Mouse (Mus musculus) lung, embryonic 16.5 days (tissue): Measurements from ENCODE around the gene Clic5. TPM values are rescaled to one million over a fixed set of nuclear protein-coding genes. Genes with fewer than 3 reads are reported as not detected.

ENCODE experiments used
- ATAC-seq: fragments of 200-750 bp; cut with Nextera tagmentation; 2 replicates; pipeline ENCODE4 v1.8.0; 2017; ENCODE audit warnings: low read depth, mild to moderate bottlenecking, moderate library complexity
- H3K27ac ChIP-seq: fragments of 300-500 bp; sonication (generic); 2 replicates; pipeline ENCODE4 v1.5.1; 2014; ENCODE audit warnings: mild to moderate bottlenecking, control low read depth, low read length
- H3K27me3 ChIP-seq: fragments of 300-500 bp; sonication (generic); 2 replicates; pipeline ENCODE4 v1.6.1; 2014; ENCODE audit warnings: low read depth, low read length, mixed read lengths; ENCODE audit not compliant: control insufficient read depth, insufficient read depth
- H3K36me3 ChIP-seq: fragments of 300-500 bp; sonication (generic); 2 replicates; pipeline ENCODE4 v1.6.1; 2014; ENCODE audit warnings: low read length; ENCODE audit not compliant: control insufficient read depth, insufficient read depth
- H3K4me1 ChIP-seq: fragments of 300-500 bp; sonication (generic); replicated peaks from 2 replicates; pipeline ENCODE4 v1.6.1; 2014; ENCODE audit warnings: low read length, mixed read lengths; ENCODE audit not compliant: control insufficient read depth, insufficient read depth
- H3K4me2 ChIP-seq: fragments of 300-500 bp; sonication (generic); 2 replicates; pipeline ENCODE4 v1.6.1; 2014; ENCODE audit warnings: low read depth, low read length, control low read depth
- H3K4me3 ChIP-seq: fragments of 300-500 bp; sonication (generic); 2 replicates; pipeline ENCODE4 v1.5.1; 2014; ENCODE audit warnings: mild to moderate bottlenecking, low read length, control low read depth
- H3K9ac ChIP-seq: fragments of 300-500 bp; sonication (generic); 2 replicates; pipeline ENCODE4 v1.6.1; 2014; ENCODE audit warnings: low read length, control low read depth
- H3K9me3 ChIP-seq: fragments of 300-500 bp; sonication (generic); 2 replicates; pipeline ENCODE4 v1.6.1; 2016; ENCODE audit warnings: low read length; ENCODE audit not compliant: control insufficient read depth
- WGBS: fragments of 180-500 bp; shearing (Covaris S2); extraction: QIAGEN DNeasy Blood & Tissue Kit; methylation state at CpG from one replicate; pipeline ENCODE4 v1.1.7; 2014; 5-methylcytosine and 5-hydroxymethylcytosine counted together
- polyA plus RNA-seq: library from polyadenylated mRNA; unstranded; fragments of >200 nt; fragmentation: Nextera tagmentation; extraction: Ambion mirVana; gene quantifications from 2 replicates; pipeline ENCODE4 v1.2.1, GENCODE M21; 2015

The Clic5 gene
- polyA plus RNA-seq, 1 experiment from 2014 or later = 24.8 TPM

DNA sequence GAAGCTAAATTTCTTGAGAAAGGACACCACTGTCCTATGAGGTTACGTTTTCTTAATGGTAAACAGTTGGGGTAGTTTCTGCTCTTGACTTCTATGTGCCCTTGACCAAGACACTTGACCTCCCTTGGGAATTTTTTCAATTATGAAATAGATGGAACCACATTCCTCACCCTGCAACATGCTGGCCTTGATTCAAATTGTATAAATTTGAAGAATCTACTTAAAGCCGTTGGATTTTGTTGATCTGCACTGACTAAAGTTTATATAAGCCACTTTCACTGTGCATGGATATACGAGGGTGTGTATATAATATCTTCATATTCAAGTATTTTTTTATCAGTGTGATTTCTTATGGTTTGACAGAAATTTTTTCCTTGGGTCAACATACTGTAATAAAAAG lies 17.2 kb downstream of the Clic5 start:
- ATAC-seq = peak; percentile 52; the same call in 1 of the 2 replicates

DNA sequence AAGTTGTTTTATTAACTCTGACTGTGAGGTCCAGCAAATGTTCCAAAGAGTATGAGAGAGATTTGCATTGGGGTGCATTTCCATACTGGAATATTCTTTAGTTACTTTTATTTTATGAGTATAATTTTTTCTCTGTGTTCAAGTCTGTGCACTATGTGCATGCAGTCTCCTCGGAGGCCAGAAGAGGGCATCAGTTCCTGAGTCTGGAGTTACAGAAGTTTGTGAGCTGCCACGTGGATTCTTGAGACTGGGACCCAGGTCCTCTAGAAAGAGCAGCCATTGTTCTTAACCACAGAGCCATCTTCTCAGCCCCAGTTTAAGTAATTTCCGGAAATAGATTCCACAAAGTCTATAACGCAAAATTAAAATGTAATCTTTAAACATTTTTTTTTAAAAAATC lies 20.5 kb downstream of the Clic5 start:
- no peak overlapping the region for H3K27ac ChIP-seq
- 78% methylated on average over 4 of the region's 4 CpGs for WGBS
- no peak overlapping the region for H3K9ac ChIP-seq
- peaks cover 2% of the 10 kb centered on the region; the same call in 1 of the 2 replicates for H3K4me1 ChIP-seq
- peaks cover 3% of the 10 kb centered on the region; the same call in 1 of the 2 replicates for H3K9me3 ChIP-seq
- ATAC-seq = no peak
- no peaks in the 10 kb centered on the region for H3K27me3 ChIP-seq
- H3K4me3 ChIP-seq = no peak overlapping the region
- no peak overlapping the region for H3K4me2 ChIP-seq
- H3K36me3 ChIP-seq = no peaks in the 10 kb centered on the region

More for the DNA sequence above, 17.2 kb downstream of the Clic5 start:
- Histone ChIP-seq H3K27me3 (no peaks in the 10 kb centered on the region), H3K9ac (no peak overlapping the region), H3K9me3 (peaks cover 3% of the 10 kb centered on the region; the same call in 1 of the 2 replicates), H3K4me1 (no peaks in the 10 kb centered on the region), H3K36me3 (no peaks in the 10 kb centered on the region), H3K4me3 (no peak overlapping the region), H3K27ac (no peak overlapping the region), H3K4me2 (no peak overlapping the region)
- 27% methylated on average over 3 of the region's 3 CpGs for WGBS

DNA sequence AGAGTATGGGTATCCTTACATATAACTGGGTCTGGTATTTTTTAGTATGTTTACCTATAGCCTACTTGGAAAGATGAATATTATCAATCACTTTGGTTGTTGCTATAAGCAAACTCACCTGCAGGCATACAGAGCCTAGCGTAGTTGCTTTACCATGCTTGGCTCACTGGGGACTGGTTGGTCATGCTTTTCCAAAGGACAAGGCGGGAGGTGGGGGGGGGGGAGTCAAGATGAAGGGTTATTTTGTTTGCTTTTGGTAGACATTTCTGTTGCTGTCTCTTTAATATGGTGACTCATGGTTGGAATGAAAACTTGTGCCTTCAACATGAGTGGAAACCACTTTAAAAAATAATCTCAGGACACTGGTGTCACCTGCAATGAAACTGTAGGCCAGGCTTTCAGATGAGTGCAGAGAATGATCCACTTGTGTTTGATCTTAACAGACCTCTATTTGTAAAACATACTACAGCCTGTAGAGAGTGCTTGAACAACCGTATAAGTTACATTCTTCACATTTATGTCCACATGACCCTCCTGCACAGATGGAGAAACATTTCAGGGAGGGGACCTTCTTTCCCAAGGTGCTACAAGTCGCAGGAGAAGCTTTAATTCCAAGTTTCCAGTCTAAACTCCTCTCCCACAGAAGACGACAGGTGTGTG lies 24.7 kb downstream of the Clic5 start:
- Histone ChIP-seq H3K9me3 (peaks cover 3% of the 10 kb centered on the region; the same call in 1 of the 2 replicates), H3K4me3 (no peak overlapping the region), H3K4me1 (peaks cover 2% of the 10 kb centered on the region; the same call in 1 of the 2 replicates), H3K9ac (no peak overlapping the region), H3K27ac (peak overlapping the region; percentile 57), H3K4me2 (no peak overlapping the region; the same call in 1 of the 2 replicates), H3K36me3 (no peaks in the 10 kb centered on the region), H3K27me3 (no peaks in the 10 kb centered on the region; the same call in 1 of the 2 replicates)
- ATAC-seq = peak; percentile 94
- 53% methylated on average over 5 of the region's 5 CpGs for WGBS

DNA sequence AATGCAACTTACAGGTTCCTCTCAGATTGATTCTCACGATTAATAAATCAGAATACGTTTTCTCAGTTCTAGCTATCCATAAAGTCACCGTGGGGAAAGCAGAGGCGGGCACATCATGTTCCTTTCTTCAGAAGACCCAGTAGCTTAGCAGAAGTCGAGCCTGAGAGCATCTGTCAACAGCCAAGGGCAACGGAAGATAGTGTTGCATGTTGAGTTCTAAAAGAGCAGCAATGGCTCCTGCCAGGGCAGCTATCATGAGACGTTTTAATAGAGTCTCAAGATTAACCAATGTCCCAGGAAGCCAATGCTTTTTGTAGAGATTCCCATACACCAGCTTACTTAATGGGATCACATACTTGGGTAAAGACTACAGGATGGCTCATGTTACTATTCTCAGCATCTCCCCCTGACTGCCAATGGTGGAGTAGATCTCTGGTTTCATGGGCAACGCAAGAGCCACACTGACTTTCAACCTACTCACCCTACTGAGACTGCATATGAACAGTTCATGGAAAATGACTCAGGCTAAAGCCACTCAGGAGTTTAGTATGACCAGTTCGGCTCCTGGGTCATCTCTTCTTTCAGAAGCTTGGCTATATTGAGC lies 26.9 kb downstream of the Clic5 start:
- WGBS = 87% methylated on average over 9 of the region's 9 CpGs
- no peaks in the 10 kb centered on the region for H3K9me3 ChIP-seq
- no peak overlapping the region for H3K27ac ChIP-seq
- no peaks in the 10 kb centered on the region; the same call in 1 of the 2 replicates for H3K27me3 ChIP-seq
- peaks cover 2% of the 10 kb centered on the region; the same call in 1 of the 2 replicates for H3K4me1 ChIP-seq
- H3K4me2 ChIP-seq = no peak overlapping the region
- no peak overlapping the region for H3K4me3 ChIP-seq
- no peak for ATAC-seq
- no peaks in the 10 kb centered on the region for H3K36me3 ChIP-seq
- H3K9ac ChIP-seq = no peak overlapping the region

DNA sequence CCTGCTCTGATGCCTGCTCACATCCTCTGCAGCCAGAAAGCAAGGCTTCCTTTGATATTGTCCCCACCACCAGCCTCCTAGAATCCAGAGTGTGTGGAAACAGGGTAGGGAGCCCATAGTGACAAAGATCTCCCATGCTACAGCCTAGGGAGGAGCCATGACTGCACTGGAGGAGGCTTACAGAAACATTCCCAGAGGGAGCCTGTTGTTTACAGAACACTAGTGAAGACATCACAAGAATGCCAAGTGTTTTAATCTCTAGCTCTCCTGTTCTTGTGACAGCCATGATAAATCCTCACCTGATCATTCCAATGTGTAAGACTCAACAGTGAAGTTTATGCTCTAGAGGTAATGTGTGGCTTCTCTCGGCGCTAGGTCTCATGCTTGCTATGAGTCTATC lies 28.8 kb downstream of the Clic5 start:
- no peak for ATAC-seq
- H3K4me1 ChIP-seq = 0 out of 2 replicates have a peak, but pooled peaks cover 2% of the 10 kb centered on the region
- no peak overlapping the region for H3K27ac ChIP-seq
- H3K4me2 ChIP-seq = no peak overlapping the region
- no peaks in the 10 kb centered on the region for H3K9me3 ChIP-seq
- H3K36me3 ChIP-seq = no peaks in the 10 kb centered on the region
- H3K27me3 ChIP-seq = no peaks in the 10 kb centered on the region; the same call in 1 of the 2 replicates
- no peak overlapping the region for H3K4me3 ChIP-seq
- H3K9ac ChIP-seq = no peak overlapping the region
- WGBS = 57% methylated on average over 2 of the region's 2 CpGs

DNA sequence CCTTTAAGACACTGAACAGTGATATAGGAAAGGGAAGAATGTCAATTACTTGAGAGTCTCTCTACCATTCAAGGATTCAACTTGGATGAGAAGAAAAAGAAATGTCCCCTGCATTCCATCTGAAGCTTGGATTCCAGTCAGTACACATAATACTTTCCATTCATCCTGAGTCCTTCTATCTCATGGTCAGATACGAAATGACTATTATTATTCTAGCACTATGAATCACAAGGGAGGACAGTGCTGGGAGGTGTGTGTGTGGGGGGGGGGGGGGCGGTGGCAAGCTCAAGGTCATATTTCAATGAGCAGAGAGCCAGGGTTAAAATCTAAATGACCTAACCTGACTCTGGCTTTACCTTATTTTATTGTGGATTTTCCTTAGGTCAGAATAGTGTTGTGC lies 31.6 kb downstream of the Clic5 start:
- Histone ChIP-seq H3K4me3 (no peak overlapping the region), H3K27ac (no peak overlapping the region), H3K9me3 (no peaks in the 10 kb centered on the region), H3K9ac (no peak overlapping the region), H3K27me3 (no peaks in the 10 kb centered on the region; the same call in 1 of the 2 replicates), H3K36me3 (no peaks in the 10 kb centered on the region), H3K4me2 (no peak overlapping the region), H3K4me1 (no peaks in the 10 kb centered on the region)
- no peak for ATAC-seq
- 63% methylated on average over 2 of the region's 2 CpGs for WGBS

DNA sequence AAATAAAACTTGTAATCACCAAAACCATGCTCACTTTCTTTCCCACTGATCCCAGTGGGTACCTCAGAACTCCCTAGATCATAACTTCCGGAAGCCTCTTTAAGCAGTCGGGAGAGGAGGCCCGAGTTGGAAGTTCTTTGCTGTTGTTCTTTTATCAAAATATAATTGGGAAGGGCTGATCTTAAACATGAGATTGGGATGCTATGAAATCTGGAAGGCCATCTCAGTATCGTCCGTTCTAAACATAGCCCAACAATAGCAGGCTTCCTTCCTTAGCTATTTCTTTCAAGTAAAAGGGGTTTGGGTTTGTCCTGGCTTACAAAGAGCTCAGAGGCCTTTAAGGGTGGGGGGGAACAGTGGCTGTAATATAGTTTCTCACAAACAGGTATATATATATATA lies 40.0 kb downstream of the Clic5 start:
- H3K4me3 ChIP-seq = no peak overlapping the region
- H3K4me2 ChIP-seq = no peak overlapping the region
- H3K4me1 ChIP-seq = 0 out of 2 replicates have a peak, but pooled peaks cover 3% of the 10 kb centered on the region
- no peaks in the 10 kb centered on the region for H3K9me3 ChIP-seq
- 75% methylated on average over 5 of the region's 5 CpGs for WGBS
- ATAC-seq = no peak
- no peaks in the 10 kb centered on the region for H3K36me3 ChIP-seq
- no peak overlapping the region for H3K27ac ChIP-seq
- no peaks in the 10 kb centered on the region for H3K27me3 ChIP-seq
- no peak overlapping the region for H3K9ac ChIP-seq

DNA sequence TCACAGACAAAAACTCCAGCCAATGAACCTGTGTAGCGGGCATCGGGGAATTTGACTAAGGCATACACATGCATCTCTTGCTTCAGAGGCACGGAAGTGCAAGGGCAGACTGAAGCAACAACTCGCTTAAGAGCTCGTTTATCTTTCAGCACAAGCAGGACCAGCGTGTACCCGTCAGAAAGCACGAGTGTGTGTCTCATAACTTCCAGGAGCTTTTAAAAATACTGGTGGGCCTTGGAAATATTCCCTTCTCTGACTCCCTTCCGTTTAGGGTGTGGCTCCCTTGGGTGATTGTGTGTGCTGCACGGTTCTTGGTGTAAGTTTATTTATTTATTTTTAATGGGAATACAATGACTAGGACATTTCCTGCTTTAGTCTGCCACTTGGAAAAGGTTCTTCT lies 41.7 kb downstream of the Clic5 start:
- peak; percentile 56; the same call in 1 of the 2 replicates for ATAC-seq
- Histone ChIP-seq H3K27me3 (no peaks in the 10 kb centered on the region), H3K4me3 (no peak overlapping the region), H3K36me3 (no peaks in the 10 kb centered on the region), H3K4me2 (no peak overlapping the region), H3K27ac (peak overlapping the region; percentile 55), H3K9ac (no peak overlapping the region), H3K9me3 (no peaks in the 10 kb centered on the region), H3K4me1 (0 out of 2 replicates have a peak, but pooled peaks cover 3% of the 10 kb centered on the region)
- 35% methylated on average over 10 of the region's 10 CpGs for WGBS

DNA sequence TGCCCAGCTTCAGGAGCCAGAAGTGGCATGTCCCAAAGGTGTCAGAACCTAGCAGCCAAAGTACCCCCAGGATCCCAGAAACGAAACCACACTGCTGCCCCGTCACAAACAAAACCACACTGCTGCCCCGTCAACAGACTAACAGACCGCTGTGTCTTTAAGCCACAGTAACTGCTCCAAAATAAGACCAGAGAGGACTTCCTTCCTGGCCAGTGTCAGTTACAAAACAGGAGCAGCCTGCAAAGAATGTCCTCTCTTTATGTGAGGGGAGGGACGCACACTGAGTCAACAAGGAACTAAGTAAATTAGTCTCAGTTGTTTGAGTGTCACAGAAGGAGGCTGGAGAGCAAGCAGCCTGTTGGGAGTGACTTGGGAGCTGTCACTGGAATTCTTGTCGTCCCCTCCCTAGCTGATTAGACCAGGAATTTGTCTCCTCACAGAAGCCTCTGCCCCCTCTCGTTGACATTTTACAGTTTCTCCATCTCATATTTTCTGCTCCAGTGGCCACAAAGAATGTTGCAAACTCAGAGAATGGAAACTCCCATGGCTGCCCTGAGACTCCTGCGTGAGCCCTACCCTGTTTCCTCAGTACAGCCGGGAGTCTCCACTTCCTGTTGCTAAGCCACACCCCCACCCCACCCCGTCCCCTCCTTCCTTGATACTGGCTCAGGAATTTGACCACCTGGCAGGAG lies 50.8 kb downstream of the Clic5 start:
- H3K36me3 ChIP-seq = peaks cover 2% of the 10 kb centered on the region; the same call in 1 of the 2 replicates
- ATAC-seq = peak; percentile 95
- H3K27ac ChIP-seq = peak overlapping the region; percentile 96
- H3K4me2 ChIP-seq = peak overlapping the region; percentile 53
- peaks cover 3% of the 10 kb centered on the region; the same call in 1 of the 2 replicates for H3K27me3 ChIP-seq
- H3K9ac ChIP-seq = peak overlapping the region; percentile 47
- WGBS = 10% methylated on average over 10 of the region's 10 CpGs
- H3K9me3 ChIP-seq = no peaks in the 10 kb centered on the region
- H3K4me1 ChIP-seq = peaks cover 16% of the 10 kb centered on the region
- peak overlapping the region; percentile 32 for H3K4me3 ChIP-seq
